Mouse (Mus musculus): Measurements from ENCODE around the gene 1810046K07Rik.

1810046K07Rik gene

GRCm38 (mm10) chr9:51303980-51304379 is 24.7 kb downstream of the 1810046K07Rik start:
- no peak for DNase-seq

GRCm38 (mm10) chr9:51293541-51293940 is 35.2 kb downstream of the 1810046K07Rik start:
- no peak for DNase-seq

GRCm38 (mm10) chr9:51292674-51293073 is 36.0 kb downstream of the 1810046K07Rik start:
- peak; percentile 77 for DNase-seq

- no peak for DNase-seq
These were observed 37.7 kb downstream of the 1810046K07Rik start for GRCm38 (mm10) chr9:51290980-51291379.

- no peak for DNase-seq
These were observed 42.6 kb downstream of the 1810046K07Rik start for GRCm38 (mm10) chr9:51286079-51286478.

- peak; percentile 67 for DNase-seq
These were observed 50.0 kb downstream of the 1810046K07Rik start, which contains the start of gene Colca2 for GRCm38 (mm10) chr9:51278500-51279381. Gene Colca2, minus strand, starts transcription at chr9:51278569.

- no peak for DNase-seq
These were observed 50.8 kb downstream of the 1810046K07Rik start for GRCm38 (mm10) chr9:51277834-51278498.

- DNase-seq, result no peak
These were observed 54.0 kb downstream of the 1810046K07Rik start for GRCm38 (mm10) chr9:51274678-51275077.

- DNase-seq, result no peak
These were observed 55.0 kb downstream of the 1810046K07Rik start for GRCm38 (mm10) chr9:51273581-51274154.

GRCm38 (mm10) chr9:51272102-51272501 is 56.6 kb downstream of the 1810046K07Rik start:
- no peak for DNase-seq

GRCm38 (mm10) chr9:51271073-51271472 is 57.6 kb downstream of the 1810046K07Rik start:
- no peak for DNase-seq

- no peak for DNase-seq
These were observed 59.9 kb downstream of the 1810046K07Rik start for GRCm38 (mm10) chr9:51268852-51269251.

- no peak for DNase-seq
These were observed 70.3 kb downstream of the 1810046K07Rik start for GRCm38 (mm10) chr9:51258426-51258825.

GRCm38 (mm10) chr9:51256780-51257502 is 71.8 kb downstream of the 1810046K07Rik start:
- no peak for DNase-seq
